Mouse (Mus musculus) limb, embryonic 12.5 days (tissue): ENCODE measurements around the gene Slc29a1. TPM values are rescaled to one million over a fixed set of nuclear protein-coding genes. Genes with fewer than 3 reads are reported as not detected.

ENCODE experiments used
- ATAC-seq: fragments of 200-750 bp; cut with Nextera tagmentation; 2 replicates; pipeline ENCODE4 v1.8.0; 2017; ENCODE audit warnings: low read depth, moderate TSS enrichment; ENCODE audit not compliant: insufficient number of reproducible peaks, insufficient read depth, low FRiP score, low TSS enrichment
- H3K27ac ChIP-seq: fragments of 300-500 bp; sonication (generic); 2 replicates; pipeline ENCODE4 v1.5.1; 2016; ENCODE audit warnings: mild to moderate bottlenecking, moderate library complexity
- H3K27me3 ChIP-seq: fragments of 300-500 bp; sonication (generic); 2 replicates; pipeline ENCODE4 v1.6.1; 2016; ENCODE audit warnings: mild to moderate bottlenecking, moderate library complexity
- H3K36me3 ChIP-seq: fragments of 300-500 bp; sonication (generic); 2 replicates; pipeline ENCODE4 v1.6.1; 2016; ENCODE audit warnings: mild to moderate bottlenecking, moderate library complexity
- H3K4me1 ChIP-seq: fragments of 300-500 bp; sonication (generic); replicated peaks from 2 replicates; pipeline ENCODE4 v1.6.1; 2016
- H3K4me2 ChIP-seq: fragments of 300-500 bp; sonication (generic); 2 replicates; pipeline ENCODE4 v1.6.1; 2016; ENCODE audit warnings: mild to moderate bottlenecking, moderate library complexity
- H3K4me3 ChIP-seq: fragments of 300-500 bp; sonication (generic); replicated peaks from 2 replicates; pipeline ENCODE4 v1.5.1; 2016; ENCODE audit warnings: mild to moderate bottlenecking
- H3K9ac ChIP-seq: fragments of 300-500 bp; sonication (generic); replicated peaks from 2 replicates; pipeline ENCODE4 v1.6.1; 2016; ENCODE audit warnings: mild to moderate bottlenecking, moderate library complexity
- H3K9me3 ChIP-seq: fragments of 300-500 bp; sonication (generic); 2 replicates; pipeline ENCODE4 v1.6.1; 2016; ENCODE audit warnings: mild to moderate bottlenecking, moderate library complexity
- WGBS: fragments of 180-500 bp; shearing (Covaris S2); methylation state at CpG from one replicate; pipeline ENCODE4 v1.1.7; 2016; 5-methylcytosine and 5-hydroxymethylcytosine counted together
- polyA plus RNA-seq: library from polyadenylated mRNA; unstranded; fragments of >200 nt; fragmentation: Nextera tagmentation; extraction: Ambion mirVana; gene quantifications from 2 replicates; pipeline ENCODE4 v1.2.1, GENCODE M21; 2016

Slc29a1 gene
- polyA plus RNA-seq, 1 experiment from 2014 or later, result 55.4 TPM

- Histone ChIP-seq H3K4me3 (no peak overlapping the region), H3K27ac (no peak overlapping the region), H3K27me3 (no peaks in the 10 kb centered on the region), H3K9ac (no peak overlapping the region), H3K36me3 (peaks cover 17% of the 10 kb centered on the region), H3K9me3 (peaks cover 9% of the 10 kb centered on the region; the same call in 1 of the 2 replicates), H3K4me1 (peaks cover 32% of the 10 kb centered on the region), H3K4me2 (no peak overlapping the region)
- no peak for ATAC-seq
- 94% methylated on average over 3 of the region's 3 CpGs for WGBS
Observed at GRCm38 (mm10) chr17:45586449-45586837, 13.0 kb downstream of the Slc29a1 start.

- peak overlapping the region; percentile 69; the same call in 1 of the 2 replicates for H3K27ac ChIP-seq
- H3K27me3 ChIP-seq, result no peaks in the 10 kb centered on the region
- H3K9ac ChIP-seq, result no peak overlapping the region
- no peak overlapping the region for H3K4me2 ChIP-seq
- H3K9me3 ChIP-seq, result peaks cover 9% of the 10 kb centered on the region; the same call in 1 of the 2 replicates
- no peak for ATAC-seq
- peaks cover 17% of the 10 kb centered on the region for H3K36me3 ChIP-seq
- H3K4me3 ChIP-seq, result no peak overlapping the region
- WGBS, result 73% methylated on average over 23 of the region's 23 CpGs
- H3K4me1 ChIP-seq, result peaks cover 33% of the 10 kb centered on the region
Observed at GRCm38 (mm10) chr17:45585725-45586448, 13.5 kb downstream of the Slc29a1 start.

- H3K4me2 ChIP-seq, result peak overlapping the region; percentile 4
- peak; percentile 26; the same call in 1 of the 2 replicates for ATAC-seq
- H3K27ac ChIP-seq, result peak overlapping the region; percentile 69
- H3K4me3 ChIP-seq, result no peak overlapping the region
- no peak overlapping the region for H3K9ac ChIP-seq
- 25% methylated on average over 14 of the region's 14 CpGs for WGBS
- peaks cover 17% of the 10 kb centered on the region for H3K36me3 ChIP-seq
- peaks cover 28% of the 10 kb centered on the region for H3K4me1 ChIP-seq
- H3K27me3 ChIP-seq, result no peaks in the 10 kb centered on the region
- peaks cover 9% of the 10 kb centered on the region; the same call in 1 of the 2 replicates for H3K9me3 ChIP-seq
Observed at GRCm38 (mm10) chr17:45584939-45585678, 14.3 kb downstream of the Slc29a1 start.

- 37% methylated on average over 12 of the region's 12 CpGs for WGBS
- no peak; the same call in 1 of the 2 replicates for ATAC-seq
- peaks cover 9% of the 10 kb centered on the region; the same call in 1 of the 2 replicates for H3K9me3 ChIP-seq
Observed at GRCm38 (mm10) chr17:45584096-45584896, 15.1 kb downstream of the Slc29a1 start.

GRCm38 (mm10) chr17:45582715-45583355 is 16.6 kb downstream of the Slc29a1 start:
- H3K9me3 ChIP-seq, result peaks cover 9% of the 10 kb centered on the region; the same call in 1 of the 2 replicates
- H3K27ac ChIP-seq, result no peak overlapping the region
- H3K27me3 ChIP-seq, result no peaks in the 10 kb centered on the region
- no peak overlapping the region for H3K9ac ChIP-seq
- H3K4me2 ChIP-seq, result no peak overlapping the region
- H3K4me3 ChIP-seq, result no peak overlapping the region
- peaks cover 14% of the 10 kb centered on the region for H3K36me3 ChIP-seq
- H3K4me1 ChIP-seq, result peaks cover 28% of the 10 kb centered on the region
- 71% methylated on average over 6 of the region's 6 CpGs for WGBS
- no peak for ATAC-seq

More at GRCm38 (mm10) chr17:45584096-45584896, 15.1 kb downstream of the Slc29a1 start:
- Histone ChIP-seq H3K36me3 (peaks cover 17% of the 10 kb centered on the region), H3K9ac (peak overlapping the region; percentile 34; the same call in 1 of the 2 replicates), H3K27ac (peak overlapping the region; percentile 69), H3K4me2 (peak overlapping the region; percentile 4), H3K27me3 (no peaks in the 10 kb centered on the region), H3K4me1 (peaks cover 28% of the 10 kb centered on the region), H3K4me3 (no peak overlapping the region)

GRCm38 (mm10) chr17:45582188-45582587 is 17.2 kb downstream of the Slc29a1 start:
- Histone ChIP-seq H3K27me3 (no peaks in the 10 kb centered on the region), H3K27ac (no peak overlapping the region), H3K4me3 (no peak overlapping the region), H3K36me3 (peaks cover 10% of the 10 kb centered on the region), H3K4me1 (peaks cover 28% of the 10 kb centered on the region), H3K4me2 (no peak overlapping the region), H3K9ac (no peak overlapping the region), H3K9me3 (0 out of 2 replicates have a peak, but pooled peaks cover 5% of the 10 kb centered on the region)
- no peak for ATAC-seq
- WGBS, result 95% methylated on average over 6 of the region's 6 CpGs

- H3K27me3 ChIP-seq, result no peaks in the 10 kb centered on the region
- WGBS, result 10% methylated on average over 2 of the region's 2 CpGs
- H3K27ac ChIP-seq, result 0 out of 2 replicates have a peak overlapping the region, but pooled peaks have one; percentile 35
- no peak overlapping the region for H3K9ac ChIP-seq
- ATAC-seq, result no peak
- H3K4me2 ChIP-seq, result no peak overlapping the region
- peaks cover 28% of the 10 kb centered on the region for H3K4me1 ChIP-seq
- no peaks in the 10 kb centered on the region for H3K9me3 ChIP-seq
- H3K4me3 ChIP-seq, result no peak overlapping the region
- H3K36me3 ChIP-seq, result peaks cover 5% of the 10 kb centered on the region
Observed at GRCm38 (mm10) chr17:45581567-45581983, 17.8 kb downstream of the Slc29a1 start.

- no peaks in the 10 kb centered on the region for H3K27me3 ChIP-seq
- 0 out of 2 replicates have a peak overlapping the region, but pooled peaks have one; percentile 35 for H3K27ac ChIP-seq
- no peaks in the 10 kb centered on the region for H3K36me3 ChIP-seq
- peaks cover 28% of the 10 kb centered on the region for H3K4me1 ChIP-seq
- H3K9ac ChIP-seq, result no peak overlapping the region; the same call in 1 of the 2 replicates
- no peak overlapping the region for H3K4me3 ChIP-seq
- no peaks in the 10 kb centered on the region for H3K9me3 ChIP-seq
- no peak for ATAC-seq
- H3K4me2 ChIP-seq, result no peak overlapping the region
- 43% methylated on average over 12 of the region's 12 CpGs for WGBS
Observed at GRCm38 (mm10) chr17:45580958-45581477, 18.4 kb downstream of the Slc29a1 start.

- Histone ChIP-seq H3K4me2 (no peak overlapping the region), H3K4me1 (peaks cover 19% of the 10 kb centered on the region), H3K9me3 (no peaks in the 10 kb centered on the region), H3K36me3 (no peaks in the 10 kb centered on the region), H3K27ac (no peak overlapping the region), H3K27me3 (no peaks in the 10 kb centered on the region), H3K9ac (no peak overlapping the region), H3K4me3 (no peak overlapping the region)
- no peak for ATAC-seq
- WGBS, result 80% methylated on average over 4 of the region's 4 CpGs
Observed at GRCm38 (mm10) chr17:45579554-45579953, 19.9 kb downstream of the Slc29a1 start.

- no peak overlapping the region for H3K9ac ChIP-seq
- H3K27ac ChIP-seq, result no peak overlapping the region
- 77% methylated on average over 7 of the region's 7 CpGs for WGBS
- no peaks in the 10 kb centered on the region for H3K36me3 ChIP-seq
- no peaks in the 10 kb centered on the region for H3K27me3 ChIP-seq
- H3K9me3 ChIP-seq, result no peaks in the 10 kb centered on the region
- no peak overlapping the region for H3K4me3 ChIP-seq
- no peak overlapping the region for H3K4me2 ChIP-seq
- peaks cover 15% of the 10 kb centered on the region; the same call in 1 of the 2 replicates for H3K4me1 ChIP-seq
- no peak for ATAC-seq
Observed at GRCm38 (mm10) chr17:45578843-45579242, 20.6 kb downstream of the Slc29a1 start.
